Mouse (Mus musculus): ENCODE results near the gene Tspan18. TPM values are rescaled to one million over a fixed set of nuclear protein-coding genes. Genes with fewer than 3 reads are reported as not detected.

Gene Tspan18
- polyA plus RNA-seq, 1 experiment from 2014 or later = 36.1 TPM

GRCm38 (mm10) chr2:93270083-93270482 lies 64.2 kb downstream of the Tspan18 start:
- no peaks in the 10 kb centered on the region for H3K9me3 ChIP-seq (ENCODE audit: control insufficient read depth, low read length)
- WGBS = 65% methylated on average over 5 of the region's 5 CpGs
- H3K27ac ChIP-seq (ENCODE audit: low read depth) = no peak overlapping the region
- H3K9ac ChIP-seq (ENCODE audit: low read length) = no peak overlapping the region
- no peak overlapping the region for H3K4me3 ChIP-seq (ENCODE audit: low read depth, low read length)
- no peaks in the 10 kb centered on the region for H3K27me3 ChIP-seq (replicated peaks; ENCODE audit: control insufficient read depth, insufficient read depth, low read length)
- DNase-seq (ENCODE audit: low spot score) (no peak), ATAC-seq (replicated peaks; ENCODE audit: low FRiP score, low TSS enrichment, low read depth) (no peak)
- no peak overlapping the region for H3K4me2 ChIP-seq (ENCODE audit: low read length)
- H3K36me3 ChIP-seq (ENCODE audit: control insufficient read depth, insufficient read depth, low read length) = no peaks in the 10 kb centered on the region
- H3K4me1 ChIP-seq (replicated peaks; ENCODE audit: control insufficient read depth, insufficient read depth, low read length) = 0 out of 2 replicates have a peak, but pooled peaks cover 11% of the 10 kb centered on the region

GRCm38 (mm10) chr2:93269611-93270010 lies 64.7 kb downstream of the Tspan18 start:
- no peak for ATAC-seq (replicated peaks; ENCODE audit: low FRiP score, low TSS enrichment, low read depth)
- H3K27ac ChIP-seq (ENCODE audit: low read depth) = no peak overlapping the region
- H3K9me3 ChIP-seq (ENCODE audit: control insufficient read depth, low read length) = no peaks in the 10 kb centered on the region
- no peak overlapping the region for H3K9ac ChIP-seq (ENCODE audit: low read length)
- WGBS = 93% methylated on average over 10 of the region's 10 CpGs
- H3K36me3 ChIP-seq (ENCODE audit: control insufficient read depth, insufficient read depth, low read length) = no peaks in the 10 kb centered on the region
- 0 out of 2 replicates have a peak, but pooled peaks cover 11% of the 10 kb centered on the region for H3K4me1 ChIP-seq (replicated peaks; ENCODE audit: control insufficient read depth, insufficient read depth, low read length)
- H3K4me3 ChIP-seq (ENCODE audit: low read depth, low read length) = no peak overlapping the region
- no peaks in the 10 kb centered on the region for H3K27me3 ChIP-seq (replicated peaks; ENCODE audit: control insufficient read depth, insufficient read depth, low read length)
- no peak for DNase-seq (ENCODE audit: low spot score)
- H3K4me2 ChIP-seq (ENCODE audit: low read length) = no peak overlapping the region

GRCm38 (mm10) chr2:93268711-93269270 lies 65.5 kb downstream of the Tspan18 start:
- Histone ChIP-seq H3K4me1 (replicated peaks; ENCODE audit: control insufficient read depth, insufficient read depth, low read length) (0 out of 2 replicates have a peak, but pooled peaks cover 8% of the 10 kb centered on the region), H3K4me3 (ENCODE audit: low read depth, low read length) (no peak overlapping the region), H3K36me3 (ENCODE audit: control insufficient read depth, insufficient read depth, low read length) (no peaks in the 10 kb centered on the region), H3K27ac (ENCODE audit: low read depth) (0 out of 2 replicates have a peak overlapping the region, but pooled peaks have one; percentile 7), H3K4me2 (ENCODE audit: low read length) (no peak overlapping the region), H3K27me3 (replicated peaks; ENCODE audit: control insufficient read depth, insufficient read depth, low read length) (no peaks in the 10 kb centered on the region), H3K9ac (ENCODE audit: low read length) (no peak overlapping the region), H3K9me3 (ENCODE audit: control insufficient read depth, low read length) (no peaks in the 10 kb centered on the region)
- DNase-seq (ENCODE audit: low spot score) (no peak), ATAC-seq (replicated peaks; ENCODE audit: low FRiP score, low TSS enrichment, low read depth) (no peak)
- WGBS = 87% methylated on average over 3 of the region's 3 CpGs

- Histone ChIP-seq H3K9ac (ENCODE audit: low read length) (no peak overlapping the region), H3K27ac (ENCODE audit: low read depth) (no peak overlapping the region), H3K4me1 (replicated peaks; ENCODE audit: control insufficient read depth, insufficient read depth, low read length) (peaks cover 14% of the 10 kb centered on the region), H3K4me2 (ENCODE audit: low read length) (no peak overlapping the region), H3K36me3 (ENCODE audit: control insufficient read depth, insufficient read depth, low read length) (no peaks in the 10 kb centered on the region), H3K27me3 (replicated peaks; ENCODE audit: control insufficient read depth, insufficient read depth, low read length) (no peaks in the 10 kb centered on the region), H3K9me3 (ENCODE audit: control insufficient read depth, low read length) (no peaks in the 10 kb centered on the region), H3K4me3 (ENCODE audit: low read depth, low read length) (no peak overlapping the region)
- WGBS = 54% methylated on average over 4 of the region's 4 CpGs
- no peak for ATAC-seq (replicated peaks; ENCODE audit: low FRiP score, low TSS enrichment, low read depth)
- no peak for DNase-seq (ENCODE audit: low spot score)
These were observed 66.5 kb downstream of the Tspan18 start for GRCm38 (mm10) chr2:93267791-93268190.

- H3K36me3 ChIP-seq (ENCODE audit: control insufficient read depth, insufficient read depth, low read length) = no peaks in the 10 kb centered on the region
- H3K27ac ChIP-seq (ENCODE audit: low read depth) = no peak overlapping the region
- H3K27me3 ChIP-seq (replicated peaks; ENCODE audit: control insufficient read depth, insufficient read depth, low read length) = no peaks in the 10 kb centered on the region
- no peak for DNase-seq (ENCODE audit: low spot score)
- H3K4me3 ChIP-seq (ENCODE audit: low read depth, low read length) = no peak overlapping the region
- no peak for ATAC-seq (replicated peaks; ENCODE audit: low FRiP score, low TSS enrichment, low read depth)
- H3K4me2 ChIP-seq (ENCODE audit: low read length) = no peak overlapping the region
- H3K9me3 ChIP-seq (ENCODE audit: control insufficient read depth, low read length) = no peaks in the 10 kb centered on the region
- H3K9ac ChIP-seq (ENCODE audit: low read length) = no peak overlapping the region
- 64% methylated on average over 7 of the region's 7 CpGs for WGBS
- H3K4me1 ChIP-seq (replicated peaks; ENCODE audit: control insufficient read depth, insufficient read depth, low read length) = peaks cover 23% of the 10 kb centered on the region
These were observed 67.6 kb downstream of the Tspan18 start for GRCm38 (mm10) chr2:93266565-93267169.

GRCm38 (mm10) chr2:93262291-93263285 lies 71.7 kb downstream of the Tspan18 start:
- Histone ChIP-seq H3K4me2 (ENCODE audit: low read length) (no peak overlapping the region), H3K4me1 (replicated peaks; ENCODE audit: control insufficient read depth, insufficient read depth, low read length) (peaks cover 39% of the 10 kb centered on the region), H3K9ac (ENCODE audit: low read length) (no peak overlapping the region), H3K4me3 (ENCODE audit: low read depth, low read length) (no peak overlapping the region), H3K27me3 (replicated peaks; ENCODE audit: control insufficient read depth, insufficient read depth, low read length) (no peaks in the 10 kb centered on the region), H3K9me3 (ENCODE audit: control insufficient read depth, low read length) (no peaks in the 10 kb centered on the region), H3K36me3 (ENCODE audit: control insufficient read depth, insufficient read depth, low read length) (no peaks in the 10 kb centered on the region), H3K27ac (ENCODE audit: low read depth) (peak overlapping the region; percentile 47; the same call in 1 of the 2 replicates)
- no peak for DNase-seq (ENCODE audit: low spot score)
- WGBS = 58% methylated on average over 5 of the region's 5 CpGs
- 0 out of 2 replicates have a peak, but pooled peaks have one; percentile 10 for ATAC-seq (replicated peaks; ENCODE audit: low FRiP score, low TSS enrichment, low read depth)

- Histone ChIP-seq H3K4me2 (ENCODE audit: low read length) (no peak overlapping the region), H3K9me3 (ENCODE audit: control insufficient read depth, low read length) (no peaks in the 10 kb centered on the region), H3K4me3 (ENCODE audit: low read depth, low read length) (no peak overlapping the region), H3K27me3 (replicated peaks; ENCODE audit: control insufficient read depth, insufficient read depth, low read length) (no peaks in the 10 kb centered on the region), H3K4me1 (replicated peaks; ENCODE audit: control insufficient read depth, insufficient read depth, low read length) (peaks cover 39% of the 10 kb centered on the region), H3K36me3 (ENCODE audit: control insufficient read depth, insufficient read depth, low read length) (no peaks in the 10 kb centered on the region), H3K27ac (ENCODE audit: low read depth) (peak overlapping the region; percentile 47; the same call in 1 of the 2 replicates), H3K9ac (ENCODE audit: low read length) (no peak overlapping the region)
- DNase-seq (ENCODE audit: low spot score) (no peak), ATAC-seq (replicated peaks; ENCODE audit: low FRiP score, low TSS enrichment, low read depth) (0 out of 2 replicates have a peak, but pooled peaks have one; percentile 4)
- WGBS = 49% methylated on average over 6 of the region's 6 CpGs
These were observed 72.6 kb downstream of the Tspan18 start for GRCm38 (mm10) chr2:93261521-93262290.

- H3K9ac ChIP-seq (ENCODE audit: low read length) = no peak overlapping the region
- no peak overlapping the region for H3K4me3 ChIP-seq (ENCODE audit: low read depth, low read length)
- peak overlapping the region; percentile 60 for H3K27ac ChIP-seq (ENCODE audit: low read depth)
- ATAC-seq (replicated peaks; ENCODE audit: low FRiP score, low TSS enrichment, low read depth) = peak; percentile 75
- WGBS = 30% methylated on average over 4 of the region's 4 CpGs
- no peak for DNase-seq (ENCODE audit: low spot score)
- H3K4me1 ChIP-seq (replicated peaks; ENCODE audit: control insufficient read depth, insufficient read depth, low read length) = peaks cover 39% of the 10 kb centered on the region
- no peaks in the 10 kb centered on the region for H3K27me3 ChIP-seq (replicated peaks; ENCODE audit: control insufficient read depth, insufficient read depth, low read length)
- H3K36me3 ChIP-seq (ENCODE audit: control insufficient read depth, insufficient read depth, low read length) = no peaks in the 10 kb centered on the region
- H3K9me3 ChIP-seq (ENCODE audit: control insufficient read depth, low read length) = no peaks in the 10 kb centered on the region
- H3K4me2 ChIP-seq (ENCODE audit: low read length) = no peak overlapping the region
These were observed 76.7 kb downstream of the Tspan18 start for GRCm38 (mm10) chr2:93257634-93258033.
